Mouse (Mus musculus) left cerebral cortex, postnatal 25 days (tissue): ENCODE measurements around the gene Cd81. TPM values are rescaled to one million over a fixed set of nuclear protein-coding genes. Genes with fewer than 3 reads are reported as not detected.
A peak's percentile ranks its signal among the peaks of the same experiment; 100 is the strongest.

Experiments used
- DNase-seq, 2 experiments: peaks; one replicate each; pipeline ENCODE4 v3.0.0; 2022; ENCODE audit warnings: low spot score in 2 of 2, mixed read lengths in 1 of 2
- intact Hi-C: fragments of 180-260 bp; cut with DNase I; formaldehyde crosslinking; loops from one replicate; pipeline ENCODE4 v1.15.1; 2025
- total RNA-seq, 2 experiments: library from RNA; stranded (reverse); gene quantifications; 2 replicates each; pipeline ENCODE4 v1.2.3; 2021

The Cd81 gene
- total RNA-seq, 2 experiments from 2014 or later = 407 to 414 TPM

DNA sequence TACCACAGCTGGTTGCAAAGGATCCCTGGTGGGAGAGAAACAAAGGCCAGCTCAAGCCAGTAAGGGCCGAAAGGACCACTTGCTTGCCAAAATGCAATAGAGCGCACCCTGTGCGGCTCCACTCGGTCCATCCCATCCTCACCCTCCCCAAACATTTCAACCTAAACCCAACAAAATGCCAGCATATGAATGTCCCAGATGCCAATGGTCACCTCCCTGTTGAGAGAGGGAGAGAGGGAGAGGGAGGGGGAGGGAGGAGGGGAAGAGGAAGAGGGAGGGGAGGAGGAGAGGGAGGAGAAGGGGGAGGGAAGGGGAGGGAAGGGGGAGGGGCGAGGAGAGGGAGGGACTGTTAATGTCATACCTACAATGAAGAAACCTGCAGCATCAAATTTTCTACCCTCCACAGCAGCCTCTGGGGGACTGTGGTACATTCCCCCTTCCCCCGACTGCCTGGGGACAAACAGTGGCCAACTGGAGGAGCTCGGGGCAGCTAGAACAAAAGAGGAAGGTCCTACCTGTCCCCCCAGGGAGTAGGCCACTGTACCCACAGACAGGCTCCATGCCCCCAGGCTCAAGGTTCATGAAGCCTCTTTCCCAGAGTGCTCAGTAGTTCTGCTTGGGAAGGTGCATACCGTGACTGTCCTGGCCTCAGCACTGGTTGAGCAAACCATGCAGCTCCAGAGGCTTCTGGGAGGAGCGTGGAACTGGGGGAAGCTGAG, 36.0 kb upstream of the Cd81 start:
- no peak for DNase-seq
- intact Hi-C loops = no loop called here

DNA sequence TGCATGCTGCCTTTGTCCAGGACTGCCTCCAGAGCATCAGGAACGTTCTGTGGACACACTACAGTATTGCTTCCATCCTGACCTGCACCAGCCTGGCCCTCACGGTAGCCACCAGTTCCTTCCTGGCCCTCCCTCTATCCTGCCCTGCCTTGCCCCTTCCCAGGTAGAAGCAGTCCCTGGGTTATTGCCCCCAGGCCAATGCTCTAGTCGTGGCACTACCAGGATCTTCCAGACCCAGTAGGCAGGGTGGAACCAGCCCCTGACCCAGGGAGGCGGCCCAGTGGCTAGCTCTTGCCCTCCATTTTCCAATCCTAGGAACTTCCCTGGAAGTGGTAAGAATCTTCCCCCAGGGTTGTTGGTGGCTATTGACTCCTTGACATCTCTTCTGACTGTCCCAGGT, 35.4 kb upstream of the Cd81 start:
- intact Hi-C loops = no loop called here

DNA sequence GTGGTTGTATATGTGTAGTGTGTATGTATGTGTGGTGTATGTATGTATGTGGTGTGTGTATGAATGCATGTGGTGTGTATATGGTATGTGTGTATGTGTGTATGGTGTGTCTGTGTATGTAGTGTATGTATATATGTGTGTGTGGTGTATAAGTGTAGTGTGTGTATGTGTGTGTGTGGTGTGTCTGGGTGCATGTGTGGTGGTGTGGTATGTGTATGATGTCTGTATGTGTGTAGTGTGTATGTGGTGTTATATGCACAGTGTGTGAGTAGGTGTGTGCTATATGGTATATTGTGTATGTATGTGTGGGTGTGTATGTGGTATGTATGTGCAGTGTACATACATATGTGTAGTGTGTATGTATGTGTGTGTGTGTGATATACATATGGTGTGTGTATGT, 32.5 kb upstream of the Cd81 start:
- intact Hi-C loops = no loop called here
- no peak for DNase-seq

More for the DNA sequence above, 35.4 kb upstream of the Cd81 start:
- no peak for DNase-seq

DNA sequence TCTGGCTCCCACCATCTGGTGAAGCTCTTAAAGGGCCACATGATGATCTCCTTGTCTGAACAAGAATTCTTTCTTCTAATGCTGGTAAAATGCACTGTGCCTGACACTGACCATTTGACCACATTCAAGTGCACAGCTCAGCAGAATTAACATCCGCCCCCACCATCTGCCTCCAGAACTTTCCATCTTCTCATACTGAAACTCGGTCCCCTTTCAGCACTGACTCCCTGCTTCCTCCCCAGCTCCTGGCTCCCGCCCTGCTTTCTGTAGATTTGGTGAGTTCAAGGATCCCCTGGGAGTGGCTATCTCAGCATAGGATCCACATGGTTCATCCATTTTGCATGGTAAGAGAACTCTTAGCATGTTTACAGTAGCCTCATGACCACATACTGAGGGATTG, 31.8 kb upstream of the Cd81 start:
- intact Hi-C loops = no loop called here
- peak in 1 of 2 experiments; percentile 31 for DNase-seq

DNA sequence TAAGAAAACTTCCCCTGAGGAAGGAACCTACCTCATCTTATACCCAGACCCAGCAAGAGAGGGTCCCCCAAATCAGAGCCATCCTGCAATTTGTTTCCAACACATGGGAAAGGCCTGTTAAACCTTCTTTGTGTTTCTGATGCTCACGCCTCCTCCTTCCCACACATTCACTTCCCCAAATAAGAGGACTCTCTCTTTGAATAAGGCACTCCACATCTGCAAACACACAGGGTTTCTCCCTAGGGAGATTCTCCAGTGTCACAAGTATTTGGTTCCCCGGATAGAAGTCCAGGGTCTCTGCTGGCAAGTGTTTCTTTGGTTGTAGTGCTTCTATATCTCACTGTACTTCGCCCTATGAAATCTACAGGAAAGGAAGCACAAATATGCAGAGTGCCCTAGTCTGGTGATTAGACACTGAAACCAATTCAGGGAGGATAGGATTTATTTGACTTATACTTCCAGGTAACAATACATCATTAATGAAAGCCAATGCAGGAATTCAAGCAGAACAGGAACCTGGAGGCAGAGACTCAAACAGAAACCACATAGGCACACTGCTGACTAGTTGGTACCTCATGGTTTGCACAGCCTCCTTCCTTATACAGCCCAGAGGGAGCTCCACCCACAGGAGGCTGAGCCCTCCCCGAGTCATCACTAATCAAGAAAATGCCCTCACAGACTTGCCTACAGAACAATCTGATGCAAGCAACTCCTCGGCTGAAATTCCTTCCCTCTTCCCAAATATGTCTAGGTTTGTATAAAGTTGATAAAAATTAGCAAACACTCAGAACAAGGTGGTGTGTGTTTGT, 31.0 kb upstream of the Cd81 start:
- DNase-seq = no peak
- intact Hi-C loops = no loop called here

DNA sequence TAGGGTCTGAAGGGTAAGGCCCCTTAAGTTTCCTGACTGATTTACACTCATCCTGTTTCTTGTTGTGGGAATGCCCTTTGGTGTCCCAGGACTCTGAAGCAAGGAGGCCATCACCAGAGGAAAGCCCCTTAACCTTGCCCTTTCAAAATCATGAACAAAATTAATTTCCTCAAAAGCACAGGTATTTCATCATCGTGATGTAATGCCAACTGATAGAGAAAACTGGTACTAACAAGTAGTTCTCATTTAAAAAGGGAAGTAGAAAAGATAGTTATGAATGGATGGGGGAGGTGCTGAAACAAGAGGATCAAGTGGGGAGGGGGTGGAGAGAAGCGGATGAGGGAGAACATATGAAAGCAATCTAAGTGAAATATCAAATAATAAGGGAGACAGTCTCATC, 29.0 kb upstream of the Cd81 start:
- no peak for DNase-seq
- intact Hi-C loops = no loop called here

DNA sequence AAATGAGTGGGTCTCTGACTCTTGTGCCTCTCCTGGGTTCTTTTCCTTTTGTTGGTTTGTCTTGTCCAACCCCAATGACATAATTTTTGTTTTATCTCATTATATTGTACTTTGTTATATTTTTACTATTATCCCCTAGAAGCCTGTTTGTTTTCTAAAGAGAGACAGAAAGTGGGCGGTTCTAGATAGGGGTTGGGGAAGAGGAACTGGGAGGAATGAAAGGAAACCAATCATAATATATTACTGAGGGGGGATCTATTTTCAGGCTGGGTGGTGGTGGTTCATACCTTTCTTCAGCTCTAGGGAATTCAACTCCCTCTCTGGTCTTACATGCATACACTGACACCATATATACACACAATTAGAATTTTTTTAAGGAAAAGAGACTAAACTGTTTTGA, 28.2 kb upstream of the Cd81 start:
- no peak for DNase-seq
- intact Hi-C loops = no loop called here

DNA sequence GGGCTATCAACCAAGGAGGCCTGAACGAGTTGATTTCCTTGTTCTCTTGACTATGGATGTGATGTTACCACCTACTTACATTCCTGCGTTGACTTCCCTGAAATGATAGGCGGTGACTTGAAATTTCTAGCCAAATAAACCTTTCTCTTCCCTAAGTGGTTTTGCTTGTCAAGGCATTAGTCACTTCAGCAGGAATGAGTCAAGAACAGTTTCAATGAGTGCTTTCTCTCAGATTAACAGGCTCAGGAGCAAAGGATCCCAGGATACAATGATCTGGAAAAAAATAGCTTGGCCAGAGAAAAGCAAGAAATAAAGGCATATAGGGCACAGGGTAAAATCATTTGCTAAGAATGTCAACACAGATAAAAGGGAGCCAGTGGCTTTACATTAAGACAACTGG, 27.0 kb upstream of the Cd81 start:
- intact Hi-C loops = no loop called here
- no peak for DNase-seq

DNA sequence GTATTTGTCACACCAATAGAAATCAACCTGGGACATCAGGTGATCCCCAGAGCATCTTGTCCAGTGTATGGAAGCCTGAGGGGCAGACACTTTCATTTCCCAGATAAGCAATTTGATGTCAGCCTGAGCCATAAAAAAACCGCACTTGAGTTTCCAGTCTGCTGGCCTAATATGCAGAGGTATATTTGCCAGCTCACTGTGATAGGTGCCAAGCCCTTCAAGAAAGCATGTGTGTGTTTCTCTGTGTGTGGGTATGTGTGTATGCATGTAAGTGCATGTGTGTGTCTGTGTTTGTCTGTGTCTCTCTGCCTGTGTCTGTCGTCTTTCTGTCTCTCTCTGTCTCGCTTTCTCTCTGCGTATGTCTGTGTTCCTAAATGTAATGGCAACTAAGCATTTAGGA, 25.3 kb upstream of the Cd81 start:
- DNase-seq = no peak
- intact Hi-C loops = no loop called here

DNA sequence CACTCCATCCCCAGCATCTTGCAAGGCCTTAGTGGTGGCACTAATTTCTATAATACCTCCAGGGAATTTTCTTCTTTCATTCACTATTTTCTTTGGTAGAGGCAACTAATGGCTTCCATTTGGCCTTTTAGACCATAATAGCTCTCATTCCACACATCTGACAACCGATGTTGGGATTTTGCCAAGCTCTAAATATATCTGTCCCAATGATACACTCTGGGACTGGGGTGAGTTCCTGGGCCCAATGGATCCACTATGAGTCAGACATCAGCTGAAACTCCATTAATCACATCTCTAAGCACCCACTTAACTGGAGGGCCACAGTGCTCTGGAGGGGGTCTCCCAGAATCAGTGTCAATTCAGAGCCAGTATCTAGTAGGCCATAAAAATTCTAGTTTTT, 20.7 kb upstream of the Cd81 start:
- no peak for DNase-seq
- intact Hi-C loops = no loop called here

DNA sequence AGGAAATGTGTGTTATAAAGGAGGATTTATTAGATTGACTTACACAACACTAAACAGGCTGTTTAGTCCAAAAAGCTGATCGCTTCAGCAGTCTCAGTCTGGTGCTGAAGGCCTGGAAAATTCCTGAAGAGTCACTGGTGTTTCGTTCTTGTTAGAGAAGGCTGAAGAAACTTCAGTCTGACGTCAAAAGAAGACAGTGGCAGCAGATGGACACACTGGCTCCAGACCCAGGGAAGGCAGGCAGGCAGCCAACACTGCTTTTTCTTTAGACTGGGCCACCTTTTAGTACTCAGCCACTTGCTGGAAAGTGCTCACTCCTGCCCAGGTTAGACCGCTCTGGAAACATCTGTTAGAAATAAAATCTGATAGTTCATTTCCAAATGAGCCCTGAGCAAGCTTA, 19.0 kb upstream of the Cd81 start:
- DNase-seq = peak in 1 of 2 experiments; percentile 67
- intact Hi-C loops = no loop called here

DNA sequence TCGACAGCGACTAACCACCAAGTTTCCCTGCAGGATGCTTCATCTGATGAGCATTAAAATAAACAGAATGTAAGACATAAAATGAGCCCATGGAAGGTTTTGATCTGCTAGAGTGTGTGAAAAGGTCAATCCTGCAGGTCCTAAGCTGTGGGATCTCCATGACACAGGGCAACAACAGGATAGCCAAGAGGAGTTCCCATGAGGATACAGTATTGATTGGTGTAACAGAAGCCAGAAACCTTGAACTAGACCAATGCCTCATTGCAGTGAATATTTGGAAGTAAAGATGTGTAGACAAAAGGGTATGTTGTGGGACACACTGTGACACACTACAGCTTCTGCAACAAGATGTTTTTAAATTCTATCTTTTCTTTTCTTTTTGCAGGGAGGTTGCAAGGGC, 18.4 kb upstream of the Cd81 start:
- intact Hi-C loops = no loop called here
- no peak for DNase-seq

DNA sequence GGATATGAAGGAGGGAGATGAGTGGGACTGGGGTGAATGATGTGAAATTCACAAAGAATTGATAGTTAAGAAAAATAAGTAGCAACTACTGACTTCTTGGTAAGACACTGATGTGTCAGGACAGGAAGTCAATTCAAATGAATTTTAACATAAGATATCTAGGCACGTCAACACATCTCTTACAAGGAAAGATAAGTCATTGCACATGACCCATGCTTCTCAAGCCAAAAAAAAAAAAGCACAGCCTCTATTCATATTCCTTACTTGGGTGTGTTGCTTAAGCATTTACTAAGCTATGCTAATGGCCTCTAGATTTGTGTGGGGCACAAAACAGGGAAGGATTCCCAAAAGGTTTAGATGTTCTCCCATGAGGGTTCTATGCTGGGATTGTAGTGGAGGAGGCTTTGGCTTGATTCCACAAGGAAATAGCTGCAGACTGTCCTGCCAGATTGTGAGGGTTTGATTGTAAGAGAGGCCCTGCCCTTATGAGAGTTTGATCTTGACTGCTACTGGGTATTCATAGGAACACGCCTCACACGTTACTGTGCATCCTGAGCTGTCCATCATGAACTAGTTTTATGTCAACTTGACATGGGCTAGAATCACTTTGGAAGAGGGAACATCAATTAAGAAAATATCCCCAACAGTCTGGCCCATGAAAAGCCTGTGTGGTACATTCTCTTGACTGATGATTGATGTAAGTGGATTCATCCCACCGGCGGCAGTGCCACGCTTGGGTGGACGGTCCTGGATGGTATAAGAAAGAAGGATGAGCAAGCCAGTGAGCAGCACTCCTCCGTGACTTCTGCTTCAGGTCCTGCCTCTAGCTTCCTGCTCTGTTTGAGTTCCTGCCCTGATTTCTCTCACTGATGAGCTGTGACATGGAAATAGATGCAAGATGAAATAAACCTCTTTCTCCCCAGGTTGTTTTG, 17.8 kb upstream of the Cd81 start:
- DNase-seq = no peak
- intact Hi-C loops = no loop called here

DNA sequence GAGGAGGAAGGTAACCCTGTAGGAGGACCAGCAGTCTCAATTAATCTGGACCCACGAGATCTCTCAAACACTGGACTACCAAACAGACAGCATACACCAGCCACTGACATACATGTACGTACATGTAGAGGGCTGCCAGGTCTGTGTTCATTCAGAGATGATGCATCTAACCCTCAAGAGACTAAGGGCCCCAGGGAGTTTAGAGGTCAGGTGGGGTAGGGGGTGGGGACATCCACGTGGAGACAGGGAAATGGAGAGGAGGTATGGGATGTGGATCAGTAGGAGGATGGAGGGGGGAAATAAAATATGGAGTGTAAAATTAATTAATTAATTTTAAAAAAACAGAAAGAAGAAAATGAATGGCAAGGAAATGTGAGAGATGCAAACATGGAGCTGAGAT, 15.8 kb upstream of the Cd81 start:
- intact Hi-C loops = no loop called here
- DNase-seq = no peak

DNA sequence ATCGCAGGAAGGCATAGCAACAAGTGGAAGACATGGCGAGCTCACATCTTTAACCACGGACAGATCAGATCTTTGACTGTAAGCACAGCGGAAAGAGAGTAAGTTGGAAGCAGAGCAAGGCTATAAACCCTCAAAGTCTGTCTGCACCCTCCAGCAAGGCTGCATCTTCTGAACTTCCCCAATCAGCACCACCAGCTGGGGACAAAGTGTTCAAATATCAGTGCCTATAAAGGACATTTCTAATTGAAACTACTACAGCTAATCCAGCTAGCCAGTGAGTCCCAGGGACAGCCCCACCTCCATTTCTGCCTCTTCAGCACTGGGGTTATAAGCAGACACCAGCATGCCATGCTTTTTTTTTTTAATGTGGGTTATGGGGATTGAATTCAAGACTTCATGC, 15.2 kb upstream of the Cd81 start:
- intact Hi-C loops = no loop called here
- no peak for DNase-seq

DNA sequence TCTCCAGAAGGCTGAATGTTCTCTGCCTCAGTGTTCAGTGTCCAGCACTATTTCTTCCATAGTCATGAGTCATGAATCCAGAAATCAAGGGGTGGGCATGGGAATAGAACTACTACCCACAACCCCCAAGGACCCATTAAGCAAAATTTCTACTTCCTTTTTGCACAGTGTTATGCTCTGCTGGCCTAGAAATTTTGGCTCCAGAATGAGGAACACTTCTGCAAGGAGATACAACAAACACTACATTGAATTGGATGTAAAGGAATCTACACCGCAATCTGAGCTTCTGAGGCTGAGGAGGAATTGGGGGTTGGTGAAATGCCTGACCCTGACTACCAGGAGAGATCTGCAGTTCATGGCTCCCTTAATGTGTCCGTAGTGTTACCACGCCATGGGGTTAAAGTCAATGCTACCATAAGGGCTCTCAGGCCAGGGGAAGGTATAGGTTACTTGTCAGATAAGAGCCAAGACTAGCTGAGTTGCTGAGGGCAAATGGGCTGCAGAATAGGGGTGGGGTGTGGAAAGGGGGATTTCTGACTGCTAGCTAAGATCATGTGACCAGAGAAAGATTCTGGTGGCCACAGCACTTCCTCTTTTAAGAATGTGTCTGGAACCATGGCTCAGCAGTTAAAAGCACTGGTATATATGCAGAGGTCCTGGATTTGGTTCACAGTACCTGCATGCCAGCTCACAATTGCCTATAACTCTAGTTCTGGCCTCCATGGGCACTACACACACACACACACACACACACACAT, 14.2 kb upstream of the Cd81 start:
- no peak for DNase-seq
- intact Hi-C loops = no loop called here

DNA sequence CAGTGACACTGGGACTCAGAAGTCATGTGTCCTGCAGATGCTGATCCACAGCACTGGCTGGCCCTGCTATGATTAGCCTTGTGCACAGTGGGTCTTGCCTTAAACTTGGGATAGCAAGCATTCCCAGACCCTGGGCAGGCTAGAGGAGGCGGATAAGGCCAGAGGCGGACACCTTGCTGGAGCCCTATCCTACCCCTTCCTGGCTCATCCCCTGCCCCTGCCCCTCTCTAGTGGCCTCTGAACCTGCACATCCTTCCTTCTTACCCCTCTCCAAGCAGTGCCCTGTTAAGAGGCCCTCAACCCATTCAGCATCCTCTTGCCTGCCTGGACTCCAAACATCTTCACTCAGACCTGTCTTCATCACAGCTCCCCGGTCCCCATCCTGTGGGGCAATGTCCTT, 12.0 kb upstream of the Cd81 start:
- DNase-seq = no peak
- intact Hi-C loops = no loop called here

DNA sequence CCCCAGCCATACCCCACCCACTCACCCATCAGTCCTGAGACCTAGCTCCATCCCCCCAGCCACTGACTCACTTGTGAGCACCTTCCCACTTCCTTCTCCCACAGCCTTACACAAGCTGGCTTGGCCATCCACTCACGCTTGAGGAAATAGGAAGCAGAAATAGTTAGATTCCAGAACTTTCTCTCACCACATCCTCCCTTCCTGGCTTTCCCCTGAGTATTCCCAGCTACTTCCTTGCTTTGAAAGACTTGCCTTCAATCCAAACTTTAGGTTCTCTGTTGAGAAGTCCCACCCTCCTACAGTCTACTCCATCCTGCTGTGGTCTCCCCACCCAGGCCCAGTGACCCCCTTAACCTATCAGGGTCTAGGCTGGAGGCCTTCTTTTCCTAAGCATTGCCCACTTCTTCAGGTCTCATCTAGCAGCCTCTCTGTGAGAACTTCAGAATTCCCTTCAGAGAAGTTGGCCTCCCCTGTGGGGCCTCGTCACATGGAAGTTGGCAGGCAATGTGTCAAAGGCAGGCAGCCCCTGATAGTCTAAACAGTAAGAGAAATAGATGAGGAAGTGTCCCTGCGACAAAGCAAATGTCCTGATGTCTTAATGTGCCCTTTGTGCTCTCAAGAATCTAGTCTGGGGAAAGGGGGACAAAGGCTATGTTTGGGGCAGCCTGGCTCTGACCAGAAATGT, 11.3 kb upstream of the Cd81 start:
- intact Hi-C loops = no loop called here
- no peak for DNase-seq

DNA sequence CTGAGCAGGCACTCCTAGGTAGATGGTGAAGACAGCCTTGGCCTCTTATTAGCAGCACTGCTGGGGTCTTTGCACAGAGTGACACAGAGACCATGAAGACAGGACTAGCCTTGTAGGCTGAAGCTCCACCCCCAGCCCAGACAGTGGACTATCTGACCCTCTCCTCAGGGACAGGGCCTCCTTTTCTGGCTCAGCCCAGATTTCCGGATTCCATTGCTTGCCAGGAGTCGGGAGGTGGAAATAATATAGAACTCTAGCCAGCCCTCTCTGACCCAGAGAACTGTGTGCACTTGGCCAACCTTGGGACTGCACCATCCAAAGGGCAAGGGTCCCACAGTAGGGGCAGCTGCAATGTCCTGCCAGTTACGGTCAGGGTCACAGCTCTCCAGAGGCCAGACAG, 10.4 kb upstream of the Cd81 start:
- no peak for DNase-seq
- intact Hi-C loops = no loop called here
